In genomic region chr13:3789531-3789930, GRCm38 (mm10) we compare ENCODE assay signal across 35 mouse cellular contexts. TPM values are rescaled to one million over a fixed set of nuclear protein-coding genes. Genes with fewer than 3 reads are reported as not detected.
DNase-seq lines count a peak whose midpoint lies in the region; ATAC-seq and TF ChIP-seq lines count a peak whose summit lies in the region.
"Had no signal": no experiment of that assay in that cellular context is flagged by ENCODE, and none has a peak within 500 bp of the region (broad histone marks: within the 10 kb centered on the region; RNA-seq: fewer than 3 reads in every experiment).

No protein-coding gene starts in this region.

- no peaks in the 10 kb centered on the region for H3K27me3 ChIP-seq in intestine, embryonic 16.5 days (replicated peaks; ENCODE audit: control insufficient read depth, insufficient read depth, low read length)
- no peaks in the 10 kb centered on the region for H3K27me3 ChIP-seq in intestine, embryonic 15.5 days (replicated peaks)
- H3K27me3 ChIP-seq in lung, postnatal 0 days (replicated peaks; ENCODE audit: insufficient read depth, low read length): no peaks in the 10 kb centered on the region
- H3K27me3 ChIP-seq: embryonic facial prominence, embryonic 12.5 days; embryonic facial prominence, embryonic 15.5 days; forebrain, embryonic 12.5 days; hindbrain, embryonic 12.5 days; hindbrain, embryonic 15.5 days had no signal

- no peaks in the 10 kb centered on the region for H3K9me3 ChIP-seq in intestine, embryonic 16.5 days (ENCODE audit: control insufficient read depth, low read length)
- H3K9me3 ChIP-seq in intestine, embryonic 15.5 days: no peaks in the 10 kb centered on the region
- H3K9me3 ChIP-seq in lung, postnatal 0 days (ENCODE audit: low read length): no peaks in the 10 kb centered on the region
- H3K9me3 ChIP-seq: embryonic facial prominence, embryonic 12.5 days; embryonic facial prominence, embryonic 15.5 days; forebrain, embryonic 12.5 days; G1E; hindbrain, embryonic 12.5 days; hindbrain, embryonic 15.5 days had no signal

- peak; percentile 29 for DNase-seq in mesoderm, embryonic 11.5 days (ENCODE audit: low read depth, low spot score)
- no peak for DNase-seq in lung, postnatal 0 days (ENCODE audit: low spot score)
- DNase-seq in gastrocnemius, postnatal 10 days: no peak
- DNase-seq: adrenal gland, adult 2 months; adrenal gland, postnatal 14 days; B cell, adult 2 months; cerebellum, adult 11 months; cerebellum, adult 2 months; cerebellum, adult 9-11 months; cerebellum, postnatal 25 days; gastrocnemius, postnatal 36 days; heart, adult 2 months; kidney, adult 18-20 months had no signal

- no peaks in the 10 kb centered on the region for H3K36me3 ChIP-seq in intestine, embryonic 16.5 days (ENCODE audit: control insufficient read depth, insufficient read depth, low read length)
- no peaks in the 10 kb centered on the region for H3K36me3 ChIP-seq in intestine, embryonic 15.5 days
- no peaks in the 10 kb centered on the region for H3K36me3 ChIP-seq in lung, postnatal 0 days (ENCODE audit: insufficient read depth, low read length)
- H3K36me3 ChIP-seq: embryonic facial prominence, embryonic 12.5 days; embryonic facial prominence, embryonic 15.5 days; forebrain, embryonic 12.5 days; G1E; hindbrain, embryonic 12.5 days; hindbrain, embryonic 15.5 days had no signal

- H3K4me1 ChIP-seq in intestine, embryonic 16.5 days (ENCODE audit: control insufficient read depth, insufficient read depth, low read length): peaks cover 6% of the 10 kb centered on the region
- H3K4me1 ChIP-seq in intestine, embryonic 15.5 days (replicated peaks): no peaks in the 10 kb centered on the region; the same call in 1 of the 2 replicates
- peaks cover 2% of the 10 kb centered on the region; the same call in 1 of the 2 replicates for H3K4me1 ChIP-seq in embryonic fibroblast, embryonic 13.5 days (ENCODE audit: control insufficient read depth, insufficient read depth, low read length)
- H3K4me1 ChIP-seq in lung, postnatal 0 days (ENCODE audit: insufficient read depth, low read depth, low read length): peaks cover 6% of the 10 kb centered on the region; the same call in 1 of the 2 replicates
- H3K4me1 ChIP-seq: hindbrain, embryonic 12.5 days; hindbrain, embryonic 15.5 days had no signal

- H3K9ac ChIP-seq in intestine, embryonic 16.5 days (ENCODE audit: low read depth, low read length): no peak overlapping the region
- H3K9ac ChIP-seq in intestine, embryonic 15.5 days: no peak overlapping the region
- H3K9ac ChIP-seq in lung, postnatal 0 days (replicated peaks; ENCODE audit: low read depth): no peak overlapping the region
- H3K9ac ChIP-seq: embryonic facial prominence, embryonic 12.5 days; embryonic facial prominence, embryonic 15.5 days; forebrain, embryonic 12.5 days; hindbrain, embryonic 12.5 days; hindbrain, embryonic 15.5 days had no signal

- 45% methylated on average over 2 of the region's 2 CpGs for WGBS in intestine, embryonic 16.5 days
- WGBS in intestine, embryonic 15.5 days: 47% methylated on average over 2 of the region's 2 CpGs
- 78% methylated on average over 2 of the region's 2 CpGs for WGBS in lung, postnatal 0 days

- 0 out of 2 replicates have a peak overlapping the region, but pooled peaks have one; percentile 6 for H3K27ac ChIP-seq in intestine, embryonic 16.5 days (ENCODE audit: low read length)
- H3K27ac ChIP-seq in intestine, embryonic 15.5 days: no peak overlapping the region
- peak overlapping the region; percentile 34; the same call in 1 of the 2 replicates for H3K27ac ChIP-seq in embryonic fibroblast, embryonic 13.5 days (ENCODE audit: insufficient read depth, low read length)
- H3K27ac ChIP-seq in lung, postnatal 0 days (ENCODE audit: low read length): no peak overlapping the region
- H3K27ac ChIP-seq: embryonic facial prominence, embryonic 12.5 days; embryonic facial prominence, embryonic 15.5 days; forebrain, embryonic 12.5 days; heart, adult 2 months; hindbrain, embryonic 12.5 days; hindbrain, embryonic 15.5 days had no signal

- H3K4me2 ChIP-seq in intestine, embryonic 16.5 days (ENCODE audit: low read depth, low read length): no peak overlapping the region
- H3K4me2 ChIP-seq in intestine, embryonic 15.5 days (replicated peaks): no peak overlapping the region
- H3K4me2 ChIP-seq in lung, postnatal 0 days (replicated peaks; ENCODE audit: low read depth, low read length): no peak overlapping the region
- H3K4me2 ChIP-seq: embryonic facial prominence, embryonic 12.5 days; embryonic facial prominence, embryonic 15.5 days; forebrain, embryonic 12.5 days; heart, embryonic 11.5 days; hindbrain, embryonic 12.5 days; hindbrain, embryonic 15.5 days had no signal

- TF ChIP-seq EP300 in lung, postnatal 0 days (IDR thresholded peaks at IDR 0.05): no peak

- no peak for TF ChIP-seq POLR2A in embryonic fibroblast, embryonic 13.5 days (IDR thresholded peaks at IDR 0.05; ENCODE audit: low read depth, low read length)

- no peak for TF ChIP-seq CTCF in embryonic fibroblast, embryonic 13.5 days (IDR thresholded peaks at IDR 0.05; ENCODE audit: borderline replicate concordance, insufficient read depth, low read length)
- TF ChIP-seq CTCF in lung, postnatal 0 days (IDR thresholded peaks at IDR 0.05): no peak

- ATAC-seq in intestine, embryonic 16.5 days: no peak
- ATAC-seq in intestine, embryonic 15.5 days: no peak
- no peak for ATAC-seq in lung, postnatal 0 days
- ATAC-seq: forebrain, embryonic 16.5 days had no signal

- H3K4me3 ChIP-seq in intestine, embryonic 16.5 days (ENCODE audit: low read length): no peak overlapping the region
- no peak overlapping the region for H3K4me3 ChIP-seq in intestine, embryonic 15.5 days (replicated peaks)
- no peak overlapping the region for H3K4me3 ChIP-seq in embryonic fibroblast, embryonic 13.5 days (ENCODE audit: insufficient read depth, low read length)
- no peak overlapping the region for H3K4me3 ChIP-seq in lung, postnatal 0 days (ENCODE audit: low read depth, low read length)
- H3K4me3 ChIP-seq: embryonic facial prominence, embryonic 12.5 days; embryonic facial prominence, embryonic 15.5 days; erythroblast, embryonic 14.5 days; forebrain, embryonic 12.5 days; heart, adult 2 months; hindbrain, embryonic 12.5 days; hindbrain, embryonic 15.5 days had no signal

RNA-seq across cellular contexts. Expression of gene Calml3, which starts 14.6 kb away (rescaled TPM):
- polyA plus RNA-seq in intestine, embryonic 16.5 days (2015; fragmentation: Nextera tagmentation; extraction: Ambion mirVana): not detected in 2 replicates
- not detected in 2 replicates for polyA plus RNA-seq in intestine, embryonic 15.5 days (2015; fragmentation: Nextera tagmentation; extraction: Ambion mirVana)
- polyA plus RNA-seq in embryonic fibroblast, embryonic 13.5 days (2011; ENCODE audit: insufficient read length, low read depth, missing spikeins): not detected in 2 replicates
- polyA plus RNA-seq in lung, postnatal 0 days (2015; fragmentation: Nextera tagmentation; extraction: Ambion mirVana): 0.19 and 0.21 TPM in 2 replicates
- not detected for total RNA-seq in gastrocnemius, postnatal 10 days (2021)
- total RNA-seq: adrenal gland, postnatal 14 days; adrenal gland, postnatal 4 days; CH12.LX; common myeloid progenitor, adult 5-6 weeks; gastrocnemius, adult 8-10 months; gastrocnemius, postnatal 36 days; granulocyte monocyte progenitor cell, adult 5-6 weeks; heart, adult 2 months; heart, postnatal 25 days; hematopoietic stem cell, adult 5-6 weeks had no signal
- polyA plus RNA-seq: adrenal gland, adult 2 months; cerebellum, adult 2 months; erythroblast, embryonic 14.5 days; forebrain, embryonic 12.5 days; forebrain, embryonic 16.5 days; frontal cortex, adult 2 months; G1E; heart, embryonic 14.5 days; heart, postnatal 0 days; hindbrain, embryonic 12.5 days had no signal

RNA-seq across cellular contexts. Expression of gene Calm4, which starts 48.0 kb away (rescaled TPM):
- 0.39 TPM in 1 of 2 replicates, not detected in the other for polyA plus RNA-seq in intestine, embryonic 16.5 days (2015; fragmentation: Nextera tagmentation; extraction: Ambion mirVana)
- polyA plus RNA-seq in intestine, embryonic 15.5 days (2015; fragmentation: Nextera tagmentation; extraction: Ambion mirVana): not detected in 2 replicates
- polyA plus RNA-seq in embryonic fibroblast, embryonic 13.5 days (2011; ENCODE audit: insufficient read length, low read depth, missing spikeins): not detected in 2 replicates
- not detected in 2 replicates for polyA plus RNA-seq in lung, postnatal 0 days (2015; fragmentation: Nextera tagmentation; extraction: Ambion mirVana)
- not detected for total RNA-seq in gastrocnemius, postnatal 10 days (2021)
- total RNA-seq: adrenal gland, adult 2 months; adrenal gland, postnatal 14 days; adrenal gland, postnatal 4 days; CH12.LX; G1E; gastrocnemius, postnatal 36 days; granulocyte monocyte progenitor cell, adult 5-6 weeks; heart, adult 2 months; heart, postnatal 25 days had no signal
- polyA plus RNA-seq: adrenal gland, adult 2 months; cerebellum, adult 2 months; erythroblast, embryonic 14.5 days; forebrain, embryonic 12.5 days; forebrain, embryonic 16.5 days; frontal cortex, adult 2 months; G1E; heart, adult 2 months; heart, embryonic 11.5 days; heart, embryonic 14.5 days; heart, postnatal 0 days; hindbrain, embryonic 12.5 days had no signal

Comparison
In these comparisons a context has a peak if more than half of its experiments do, and no peak if none do; other contexts are left out.
1. H3K27ac ChIP-seq: peak in intestine, embryonic 16.5 days (single experiment) and embryonic fibroblast, embryonic 13.5 days (single experiment); none in intestine, embryonic 15.5 days (single experiment) and lung, postnatal 0 days (single experiment).